Mouse (Mus musculus) CH12F3 (cell line): ENCODE data around the gene Arhgap25.
"Not testable (repeated sequence)": the region's sequence is repeated elsewhere in the genome, so short reads cannot be mapped to it uniquely, and the experiment has no call there.

Experiments used
- in situ Hi-C: fragments of 300-500 bp; cut with MboI; formaldehyde crosslinking; loops from 2 replicates; pipeline ENCODE4 v1.14.3; 2020; ENCODE audit warnings: low sequenced_read_pairs

The Arhgap25 gene

GRCm38 (mm10) chr6:87536270-87536669 is 3.2 kb upstream of the Arhgap25 start:
- in situ Hi-C loops = no loop called here

- in situ Hi-C loops = no loop called here
Observed at GRCm38 (mm10) chr6:87535651-87536050, 2.6 kb upstream of the Arhgap25 start.

- in situ Hi-C loops = no loop called here
Observed at GRCm38 (mm10) chr6:87534855-87535575, 2.0 kb upstream of the Arhgap25 start.

GRCm38 (mm10) chr6:87531456-87532015 is 1.5 kb downstream of the Arhgap25 start:
- in situ Hi-C loops = no loop called here

GRCm38 (mm10) chr6:87530386-87530785 is 2.7 kb downstream of the Arhgap25 start:
- in situ Hi-C loops = no loop called here

GRCm38 (mm10) chr6:87527846-87528557 is 5.1 kb downstream of the Arhgap25 start:
- in situ Hi-C loops = no loop called here

- in situ Hi-C loops = no loop called here
Observed at GRCm38 (mm10) chr6:87527366-87527765, 5.7 kb downstream of the Arhgap25 start.

- in situ Hi-C loops = no loop called here
Observed at GRCm38 (mm10) chr6:87525126-87525525, 7.9 kb downstream of the Arhgap25 start.

GRCm38 (mm10) chr6:87524281-87524680 is 8.8 kb downstream of the Arhgap25 start:
- in situ Hi-C loops = no loop called here

GRCm38 (mm10) chr6:87523736-87524135 is 9.3 kb downstream of the Arhgap25 start:
- in situ Hi-C loops = no loop called here

GRCm38 (mm10) chr6:87523085-87523484 is 10.0 kb downstream of the Arhgap25 start:
- in situ Hi-C loops = no loop called here

GRCm38 (mm10) chr6:87522236-87522635 is 10.8 kb downstream of the Arhgap25 start:
- in situ Hi-C loops = no loop called here

- in situ Hi-C loops = not testable (repeated sequence)
Observed at GRCm38 (mm10) chr6:87521705-87522104, 11.4 kb downstream of the Arhgap25 start.

- in situ Hi-C loops = no loop called here
Observed at GRCm38 (mm10) chr6:87520572-87520971, 12.5 kb downstream of the Arhgap25 start.

GRCm38 (mm10) chr6:87519809-87520208 is 13.2 kb downstream of the Arhgap25 start:
- in situ Hi-C loops = no loop called here

- in situ Hi-C loops = no loop called here
Observed at GRCm38 (mm10) chr6:87518622-87519021, 14.4 kb downstream of the Arhgap25 start.

- in situ Hi-C loops = no loop called here
Observed at GRCm38 (mm10) chr6:87517753-87518409, 15.2 kb downstream of the Arhgap25 start.

- in situ Hi-C loops = no loop called here
Observed at GRCm38 (mm10) chr6:87514321-87514720, 18.7 kb downstream of the Arhgap25 start.

- in situ Hi-C loops = no loop called here
Observed at GRCm38 (mm10) chr6:87513046-87513767, 19.9 kb downstream of the Arhgap25 start.

GRCm38 (mm10) chr6:87510999-87511398 is 22.1 kb downstream of the Arhgap25 start:
- in situ Hi-C loops = no loop called here

GRCm38 (mm10) chr6:87509806-87510205 is 23.3 kb downstream of the Arhgap25 start:
- in situ Hi-C loops = no loop called here
